Mouse (Mus musculus) heart, embryonic 15.5 days (tissue): Measurements from ENCODE around the gene Tomm20. TPM values are rescaled to one million over a fixed set of nuclear protein-coding genes. Genes with fewer than 3 reads are reported as not detected.

Source experiments
- ATAC-seq: fragments of 200-750 bp; cut with Nextera tagmentation; replicated peaks from 2 replicates; pipeline ENCODE4 v1.8.0; 2017; ENCODE audit warnings: low read depth, moderate TSS enrichment; ENCODE audit not compliant: insufficient number of reproducible peaks, insufficient read depth, low FRiP score
- H3K27ac ChIP-seq: fragments of 300-500 bp; sonication (generic); 2 replicates; pipeline ENCODE4 v1.5.1; 2015; ENCODE audit warnings: mild to moderate bottlenecking, inconsistent platforms
- H3K27me3 ChIP-seq: fragments of 300-500 bp; sonication (generic); 2 replicates; pipeline ENCODE4 v1.6.1; 2015; ENCODE audit warnings: inconsistent platforms
- H3K36me3 ChIP-seq: fragments of 300-500 bp; sonication (generic); 2 replicates; pipeline ENCODE4 v1.6.1; 2015; ENCODE audit warnings: mild to moderate bottlenecking, inconsistent platforms
- H3K4me1 ChIP-seq: fragments of 300-500 bp; sonication (generic); replicated peaks from 2 replicates; pipeline ENCODE4 v1.6.1; 2015; ENCODE audit warnings: inconsistent platforms
- H3K4me2 ChIP-seq: fragments of 300-500 bp; sonication (generic); 2 replicates; pipeline ENCODE4 v1.6.1; 2015; ENCODE audit warnings: inconsistent platforms, mild to moderate bottlenecking, moderate library complexity
- H3K4me3 ChIP-seq: fragments of 300-500 bp; sonication (generic); 2 replicates; pipeline ENCODE4 v1.5.1; 2015; ENCODE audit warnings: mild to moderate bottlenecking, inconsistent platforms
- H3K9ac ChIP-seq: fragments of 300-500 bp; sonication (generic); 2 replicates; pipeline ENCODE4 v1.6.1; 2015; ENCODE audit warnings: mild to moderate bottlenecking, inconsistent platforms
- H3K9me3 ChIP-seq: fragments of 300-500 bp; sonication (generic); replicated peaks from 2 replicates; pipeline ENCODE4 v1.6.1; 2016; ENCODE audit warnings: inconsistent platforms
- WGBS: fragments of 180-500 bp; shearing (Covaris S2); methylation state at CpG from one replicate; pipeline ENCODE4 v1.1.7; 2015; ENCODE audit warnings: mixed read lengths; 5-methylcytosine and 5-hydroxymethylcytosine counted together
- polyA plus RNA-seq: library from polyadenylated mRNA; unstranded; fragments of >200 nt; fragmentation: Nextera tagmentation; extraction: Ambion mirVana; gene quantifications from 2 replicates; pipeline ENCODE4 v1.2.1, GENCODE M21; 2015

The Tomm20 gene
- polyA plus RNA-seq, 1 experiment from 2014 or later: 183 TPM

- no peak overlapping the region for H3K4me2 ChIP-seq
- H3K27ac ChIP-seq: 0 out of 2 replicates have a peak overlapping the region, but pooled peaks have one; percentile 38
- H3K36me3 ChIP-seq: no peaks in the 10 kb centered on the region
- peaks cover 43% of the 10 kb centered on the region for H3K4me1 ChIP-seq
- 45% methylated on average over 4 of the region's 4 CpGs for WGBS
- no peaks in the 10 kb centered on the region for H3K9me3 ChIP-seq
- H3K27me3 ChIP-seq: no peaks in the 10 kb centered on the region
- no peak overlapping the region for H3K9ac ChIP-seq
- H3K4me3 ChIP-seq: no peak overlapping the region
- ATAC-seq: no peak; the same call in 1 of the 2 replicates
Observed at GRCm38 (mm10) chr8:126881641-126882140, 64.0 kb downstream of the Tomm20 start.

Other genes with a start within 250 kb of the Tomm20 start
- gene Rbm34, start 25.2 kb upstream of the Tomm20 start, polyA plus RNA-seq: 11.6 and 12.0 TPM in 2 replicates
- 14.9 and 17.5 TPM in 2 replicates for gene Pard3, start 118.0 kb upstream of the Tomm20 start, polyA plus RNA-seq